Comparison of ENCODE assay signal across 9 mouse cellular contexts in the genomic region with DNA sequence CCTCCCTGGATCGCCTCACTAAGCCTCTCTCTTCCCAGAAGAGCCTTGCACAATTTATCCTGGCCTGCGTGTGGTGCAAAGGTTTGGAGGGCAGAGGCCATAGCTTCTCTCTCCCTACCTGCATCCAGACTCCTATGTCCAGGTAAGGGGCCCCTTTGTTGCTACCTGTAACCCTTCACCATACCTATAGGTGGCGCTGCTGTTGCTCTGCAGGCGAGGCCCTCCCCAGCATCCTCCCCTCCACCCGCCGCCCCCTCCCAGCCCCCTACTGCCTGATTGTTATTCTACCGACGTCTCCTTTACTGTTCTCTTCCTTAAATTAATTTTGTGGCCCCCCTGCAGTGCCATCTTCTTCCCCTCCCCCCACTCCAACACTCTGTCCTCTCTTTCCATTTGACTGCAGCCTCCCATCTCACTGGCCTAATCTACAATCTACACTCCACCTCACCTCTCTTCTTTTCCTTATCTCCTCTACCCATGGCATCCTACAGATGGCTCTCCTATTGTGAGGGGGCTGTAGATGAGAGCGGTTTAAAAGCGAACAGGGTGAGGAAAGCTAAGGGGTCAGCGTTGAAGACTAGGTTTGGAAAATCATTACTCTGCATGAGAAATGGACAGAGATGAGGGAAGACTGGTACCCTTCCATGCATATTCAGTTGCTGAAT. TPM values are rescaled to one million over a fixed set of nuclear protein-coding genes. Genes with fewer than 3 reads are reported as not detected.
A peak's percentile ranks its signal among the peaks of the same experiment; 100 is the strongest.
DNase-seq lines count a peak whose midpoint lies in the region; ATAC-seq and TF ChIP-seq lines count a peak whose summit lies in the region.
"Had no signal": no experiment of that assay in that cellular context is flagged by ENCODE, and none has a peak within 500 bp of the region (broad histone marks: within the 10 kb centered on the region; RNA-seq: fewer than 3 reads in every experiment).

No protein-coding gene starts in this region.

- no peaks in the 10 kb centered on the region for H3K9me3 ChIP-seq in liver, embryonic 12.5 days (replicated peaks)

- TF ChIP-seq POLR2A in bone marrow macrophage, adult 2 months (IDR thresholded peaks at IDR 0.05; ENCODE audit: borderline replicate concordance, low read depth, low read length) = no peak
- TF ChIP-seq POLR2A in embryonic fibroblast, embryonic 13.5 days (IDR thresholded peaks at IDR 0.05; ENCODE audit: low read depth, low read length) = no peak

- peak; percentile 63 for ATAC-seq in liver, embryonic 12.5 days

- H3K36me3 ChIP-seq in liver, embryonic 12.5 days = peaks cover 18% of the 10 kb centered on the region

- 12% methylated on average over 10 of the region's 11 CpGs for WGBS in liver, embryonic 12.5 days (ENCODE audit: insufficient replicate concordance)

- H3K9ac ChIP-seq in liver, embryonic 12.5 days = no peak overlapping the region

- no peak overlapping the region for H3K4me3 ChIP-seq in bone marrow macrophage, adult 2 months (ENCODE audit: insufficient read depth, low read length)
- H3K4me3 ChIP-seq in embryonic fibroblast, embryonic 13.5 days (ENCODE audit: insufficient read depth, low read length) = no peak overlapping the region
- no peak overlapping the region for H3K4me3 ChIP-seq in liver, embryonic 12.5 days

- peak; percentile 33 for DNase-seq in kidney, postnatal 10 days
- DNase-seq in kidney, adult 9 months = no peak
- DNase-seq in retina, postnatal 1 day = peak; percentile 56
- no peak for DNase-seq in heart, adult 9 months (ENCODE audit: low spot score in 2 of 2)
- no peak for DNase-seq in heart, postnatal 10 days

- intact Hi-C loops in heart, postnatal 10 days (cut with DNase I) = no loop called here

- TF ChIP-seq CTCF in bone marrow macrophage, adult 2 months (IDR thresholded peaks at IDR 0.05; ENCODE audit: low read depth, low read length) = peak; percentile 52; the same call in 1 of the 2 replicates
- peak; percentile 44; the same call in 1 of the 2 replicates for TF ChIP-seq CTCF in embryonic fibroblast, embryonic 13.5 days (IDR thresholded peaks at IDR 0.05; ENCODE audit: borderline replicate concordance, insufficient read depth, low read length)

- no peaks in the 10 kb centered on the region for H3K27me3 ChIP-seq in liver, embryonic 12.5 days (replicated peaks)

- H3K27ac ChIP-seq in bone marrow macrophage, adult 2 months (ENCODE audit: insufficient read depth, low read depth, low read length) = no peak overlapping the region
- no peak overlapping the region for H3K27ac ChIP-seq in embryonic fibroblast, embryonic 13.5 days (ENCODE audit: insufficient read depth, low read length)
- no peak overlapping the region for H3K27ac ChIP-seq in liver, embryonic 12.5 days

- H3K4me1 ChIP-seq in bone marrow macrophage, adult 2 months (ENCODE audit: control insufficient read depth, insufficient read depth, low read length) = no peaks in the 10 kb centered on the region
- H3K4me1 ChIP-seq in embryonic fibroblast, embryonic 13.5 days (ENCODE audit: control insufficient read depth, insufficient read depth, low read length) = no peaks in the 10 kb centered on the region
- peaks cover 16% of the 10 kb centered on the region for H3K4me1 ChIP-seq in liver, embryonic 12.5 days

- H3K4me2 ChIP-seq in liver, embryonic 12.5 days = peak overlapping the region; percentile 43

RNA-seq across cellular contexts. Expression of a gene that starts 13.9 kb away (rescaled TPM):
- polyA plus RNA-seq in bone marrow macrophage, adult 2 months (2012; ENCODE audit: insufficient read depth, insufficient read length, missing spikeins) = 38.3 and 44.2 TPM in 2 replicates
- 32.8 and 37.7 TPM in 2 replicates for polyA plus RNA-seq in embryonic fibroblast, embryonic 13.5 days (2011; ENCODE audit: insufficient read length, low read depth, missing spikeins)
- 55.6 and 57.5 TPM in 2 replicates for polyA plus RNA-seq in liver, embryonic 12.5 days (2016; fragmentation: Nextera tagmentation; extraction: Ambion mirVana)
- total RNA-seq in heart, postnatal 10 days (2021) = 10 to 100 TPM; 30.6 to 33.9 TPM

RNA-seq across cellular contexts. Expression of a gene that starts 34.7 kb away (rescaled TPM):
- not detected in 2 replicates for polyA plus RNA-seq in bone marrow macrophage, adult 2 months (2012; ENCODE audit: insufficient read depth, insufficient read length, missing spikeins)
- not detected in 2 replicates for polyA plus RNA-seq in embryonic fibroblast, embryonic 13.5 days (2011; ENCODE audit: insufficient read length, low read depth, missing spikeins)
- polyA plus RNA-seq in liver, embryonic 12.5 days (2016; fragmentation: Nextera tagmentation; extraction: Ambion mirVana) = 0.82 and 2.4 TPM in 2 replicates
- 1,000 to 10,000 TPM; 1,842 to 1,858 TPM for total RNA-seq in heart, postnatal 10 days (2021)

RNA-seq across cellular contexts. Expression of a gene that starts 52.4 kb away (rescaled TPM):
- polyA plus RNA-seq in bone marrow macrophage, adult 2 months (2012; ENCODE audit: insufficient read depth, insufficient read length, missing spikeins) = not detected in 2 replicates
- polyA plus RNA-seq in embryonic fibroblast, embryonic 13.5 days (2011; ENCODE audit: insufficient read length, low read depth, missing spikeins) = not detected in 2 replicates
- not detected in 2 replicates for polyA plus RNA-seq in liver, embryonic 12.5 days (2016; fragmentation: Nextera tagmentation; extraction: Ambion mirVana)
- total RNA-seq in heart, postnatal 10 days (2021) = not detected
- total RNA-seq: layer of hippocampus, postnatal 25 days had no signal

Comparison
In these comparisons a context has a peak if more than half of its experiments do, and no peak if none do; other contexts are left out.
1. DNase-seq: peak in kidney, postnatal 10 days (single experiment) and retina, postnatal 1 day (single experiment); none in kidney, adult 9 months (single experiment), heart, adult 9 months (0 of 2) and heart, postnatal 10 days (0 of 2).